Mouse (Mus musculus) adrenal gland, adult 8-10 months (tissue): ENCODE results near the gene Rtkn2. TPM values are rescaled to one million over a fixed set of nuclear protein-coding genes. Genes with fewer than 3 reads are reported as not detected.

Experiments
- DNase-seq: peaks from one replicate; pipeline ENCODE4 v3.0.0; 2022
- total RNA-seq, 4 experiments: library from RNA; stranded (reverse); gene quantifications; 2 replicates each; pipeline ENCODE4 v1.2.4; 2022

Gene Rtkn2
- total RNA-seq, 4 experiments from 2014 or later: 0.15 to 0.26 (median 0.24) TPM; not detected in 1

GRCm38 (mm10) chr10:67996171-67996570 is 16.8 kb downstream of the Rtkn2 start:
- DNase-seq: no peak

- peak; percentile 14 for DNase-seq
Measured at GRCm38 (mm10) chr10:67998116-67998635, 18.8 kb downstream of the Rtkn2 start.

- no peak for DNase-seq
Measured at GRCm38 (mm10) chr10:67999170-67999569, 19.8 kb downstream of the Rtkn2 start.

DNA sequence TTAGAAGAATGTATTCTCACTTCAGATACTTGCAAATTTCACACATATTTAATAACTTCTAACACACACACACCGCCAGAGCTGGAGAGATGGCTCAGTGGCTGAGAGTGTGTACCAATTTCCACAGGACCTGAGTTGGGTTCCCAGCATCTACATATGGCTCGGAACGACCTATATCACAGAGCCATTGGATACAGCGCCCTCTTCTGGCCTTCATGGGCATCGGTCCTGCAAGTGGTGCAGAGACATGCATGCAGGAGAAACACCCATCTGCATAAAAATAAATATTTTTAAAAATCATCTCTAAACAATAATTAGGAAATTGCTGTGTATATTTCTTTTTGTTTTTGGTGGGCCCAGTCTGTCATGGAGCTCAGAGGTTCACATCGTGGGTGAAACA is 22.1 kb downstream of the Rtkn2 start:
- DNase-seq: no peak

GRCm38 (mm10) chr10:68003651-68004422 is 24.5 kb downstream of the Rtkn2 start:
- no peak for DNase-seq

DNA sequence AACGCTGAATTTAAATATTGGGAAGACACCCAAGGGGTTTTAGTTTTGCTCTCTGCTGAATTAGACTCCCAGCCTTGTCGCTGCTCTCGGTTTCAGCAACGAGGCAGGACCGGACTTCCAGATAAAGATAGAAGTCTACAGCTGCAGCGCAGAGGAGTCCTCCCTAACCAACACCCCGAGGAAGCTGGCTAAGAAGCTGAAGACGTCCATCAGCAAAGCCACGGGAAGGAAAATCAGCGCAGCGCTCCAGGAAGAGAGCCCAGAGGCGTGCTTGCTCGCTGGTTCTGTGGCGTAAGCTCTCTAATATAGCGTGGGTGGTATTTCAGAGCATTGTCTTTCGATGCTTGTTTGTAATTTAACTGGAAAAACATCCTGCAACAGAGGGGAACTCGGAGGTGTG is 26.0 kb downstream of the Rtkn2 start:
- no peak for DNase-seq

GRCm38 (mm10) chr10:68006491-68006890 is 27.1 kb downstream of the Rtkn2 start:
- no peak for DNase-seq

GRCm38 (mm10) chr10:68007103-68007502 is 27.7 kb downstream of the Rtkn2 start:
- no peak for DNase-seq

DNA sequence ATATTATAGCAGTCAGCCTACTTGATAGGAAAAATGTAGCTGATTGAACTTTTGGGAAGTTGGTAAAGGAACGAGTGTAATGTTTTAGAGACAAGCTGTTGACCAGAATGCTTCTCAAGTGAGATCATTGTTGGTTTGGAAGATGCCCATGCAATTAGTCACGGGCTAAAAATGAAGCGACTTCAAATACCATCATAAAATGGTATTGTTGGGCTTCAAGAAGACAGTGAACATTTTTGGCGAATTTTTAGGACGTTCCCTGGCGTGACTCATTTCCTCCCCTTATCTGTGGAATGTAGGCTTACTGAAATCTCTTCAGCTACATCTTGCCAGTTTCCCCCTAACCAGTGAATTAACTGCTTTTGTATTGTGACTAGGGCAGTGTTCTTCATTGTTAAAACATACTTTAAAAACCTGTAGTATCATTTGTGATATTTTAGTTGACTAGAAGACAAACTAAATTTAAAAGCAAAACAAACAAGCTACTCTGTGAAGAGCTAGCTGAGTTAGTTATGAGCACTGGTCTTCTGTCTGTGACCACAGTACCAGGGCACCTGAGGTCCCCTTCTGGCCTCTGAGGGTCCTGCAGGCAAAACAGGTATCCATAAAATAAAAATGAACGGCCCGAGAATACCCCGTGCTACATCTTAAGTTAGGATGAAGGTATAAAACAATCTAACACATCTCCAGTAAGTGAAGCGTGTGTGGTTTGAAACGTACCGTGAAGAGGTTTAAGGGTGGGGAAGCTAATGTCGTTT is 29.0 kb downstream of the Rtkn2 start:
- DNase-seq: peak; percentile 32

- no peak for DNase-seq
Measured at GRCm38 (mm10) chr10:68009301-68009700, 29.9 kb downstream of the Rtkn2 start.

GRCm38 (mm10) chr10:68009867-68010266 is 30.5 kb downstream of the Rtkn2 start:
- no peak for DNase-seq

DNA sequence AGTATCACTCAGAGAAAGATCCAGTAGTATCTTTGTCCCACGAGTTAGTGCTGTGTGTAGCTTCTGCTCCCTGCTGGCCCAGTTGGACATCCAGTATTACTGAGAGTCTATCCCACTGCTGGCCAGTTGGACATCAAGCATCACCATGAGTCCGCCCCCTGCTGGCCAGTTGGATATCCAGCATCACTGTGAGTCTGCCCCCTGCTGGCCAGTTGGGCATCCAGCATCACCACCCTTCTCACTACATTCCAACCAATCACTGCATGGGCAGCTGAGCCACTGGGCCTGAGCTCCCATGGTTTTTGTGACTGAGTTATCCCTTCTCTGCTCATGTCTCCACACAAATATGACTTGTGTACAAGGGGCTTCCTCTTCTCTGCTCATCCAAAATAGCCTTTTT is 33.8 kb downstream of the Rtkn2 start:
- no peak for DNase-seq

DNA sequence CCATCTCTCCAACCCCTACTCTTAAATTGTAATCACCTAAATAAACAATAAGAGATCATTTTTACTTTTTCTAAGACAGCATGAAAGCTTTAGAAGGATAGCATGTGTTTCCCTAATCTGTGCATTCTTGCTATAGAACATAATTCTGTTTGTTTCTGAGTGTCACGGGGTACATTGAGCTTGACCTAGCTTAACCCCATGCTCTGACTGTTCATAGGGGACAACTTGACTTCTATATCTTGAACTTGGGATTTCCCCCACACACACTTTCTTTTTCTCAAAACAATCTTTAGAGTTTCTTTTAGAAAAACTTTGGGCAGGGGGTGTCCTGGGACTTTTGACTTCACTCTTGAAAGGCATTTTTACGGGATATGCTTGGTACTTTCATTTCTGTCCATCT is 41.4 kb downstream of the Rtkn2 start:
- DNase-seq: no peak

GRCm38 (mm10) chr10:68025660-68026059 is 46.3 kb downstream of the Rtkn2 start:
- no peak for DNase-seq

GRCm38 (mm10) chr10:68028327-68029080 is 49.1 kb downstream of the Rtkn2 start:
- no peak for DNase-seq

DNA sequence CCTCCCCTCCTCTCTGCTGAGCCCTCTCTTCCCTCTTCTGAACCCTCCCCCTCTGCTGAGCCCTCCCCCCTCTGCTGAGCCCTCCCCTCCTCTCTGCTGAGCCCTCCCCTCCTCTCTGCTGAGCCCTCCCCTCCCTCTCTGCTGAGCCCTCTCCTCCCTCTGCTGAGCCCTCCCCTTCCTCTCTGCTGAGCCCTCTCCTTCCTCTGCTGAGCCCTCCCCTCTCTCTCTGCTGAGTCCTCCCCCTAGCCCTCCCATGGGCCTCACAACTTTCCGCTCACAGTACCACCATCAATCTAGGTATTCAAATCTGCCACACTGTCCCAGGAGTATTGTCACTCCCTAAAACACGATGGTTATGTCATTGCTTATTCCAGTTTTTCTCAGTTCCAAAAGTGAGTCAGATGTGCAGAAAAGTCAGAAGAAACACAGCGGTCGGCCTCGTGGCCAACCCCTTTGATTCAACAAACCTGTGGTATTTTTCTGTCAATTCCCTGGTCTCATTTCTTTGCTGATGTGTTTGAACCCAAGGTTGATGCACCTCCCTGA is 49.8 kb downstream of the Rtkn2 start:
- DNase-seq: no peak

- DNase-seq: no peak
Measured at GRCm38 (mm10) chr10:68030027-68030426, 50.7 kb downstream of the Rtkn2 start.

- no peak for DNase-seq
Measured at GRCm38 (mm10) chr10:68035707-68036367, 56.5 kb downstream of the Rtkn2 start.

DNA sequence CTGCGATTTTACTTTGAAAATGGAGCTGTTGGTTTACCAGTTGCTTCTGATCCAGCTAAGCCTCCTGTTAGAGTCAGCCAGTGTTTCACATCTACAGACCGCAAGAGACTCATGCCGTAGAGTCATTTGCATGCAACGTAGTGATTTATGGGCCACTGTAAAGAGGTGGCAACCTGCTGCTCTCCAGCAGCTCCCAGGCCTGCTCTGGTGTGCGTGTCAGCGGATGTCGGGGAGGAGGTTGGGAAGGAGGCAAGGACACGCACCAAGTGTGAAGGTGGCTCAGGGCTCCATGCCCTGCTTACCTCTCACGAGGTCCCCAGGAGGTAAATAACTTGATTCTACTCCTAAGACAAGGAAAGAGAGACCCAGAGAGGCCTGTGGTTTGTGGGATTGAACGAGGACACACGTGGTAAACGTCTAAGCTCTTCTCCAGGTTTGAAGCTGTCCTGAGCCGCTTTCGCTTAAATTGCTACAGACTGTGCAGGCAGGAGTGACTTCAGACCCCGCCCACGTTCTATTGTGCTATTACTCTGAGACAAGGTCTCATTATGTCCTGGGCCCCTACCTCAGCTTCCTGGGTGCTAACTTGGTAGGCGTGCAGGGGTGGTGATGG is 57.1 kb downstream of the Rtkn2 start:
- DNase-seq: no peak

- no peak for DNase-seq
Measured at GRCm38 (mm10) chr10:68038997-68039624, 59.7 kb downstream of the Rtkn2 start.

DNA sequence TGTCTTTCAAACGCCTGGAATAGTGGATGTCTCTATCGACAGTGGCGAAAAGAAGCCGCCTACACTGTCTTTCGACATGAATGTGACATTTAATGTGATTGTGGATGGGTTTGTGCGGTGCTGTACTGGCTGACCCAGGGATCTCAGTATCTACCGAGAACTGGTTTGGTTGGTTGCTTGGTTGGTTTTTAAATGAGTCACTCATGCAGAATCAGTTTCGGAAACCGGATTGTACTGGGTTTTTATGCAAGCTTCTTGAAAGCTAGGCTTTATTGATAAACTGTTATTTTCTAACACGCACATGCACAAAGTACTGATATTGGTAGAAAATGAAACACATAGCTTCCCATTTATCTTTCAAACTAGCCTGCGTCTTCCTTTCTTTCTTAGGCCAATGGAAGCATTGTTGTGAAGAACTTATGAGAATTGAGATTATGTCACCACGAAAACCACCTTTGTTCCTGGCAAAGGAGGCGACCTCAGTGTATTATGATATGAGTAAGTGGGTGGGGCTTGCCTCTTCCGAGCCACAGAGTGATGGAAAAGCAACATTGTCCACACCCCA is 60.4 kb downstream of the Rtkn2 start:
- no peak for DNase-seq
